Mouse (Mus musculus) olfactory bulb, adult 2 months (tissue): ENCODE results near the gene Morc1. TPM values are rescaled to one million over a fixed set of nuclear protein-coding genes. Genes with fewer than 3 reads are reported as not detected.

Experiments used
- H3K27ac ChIP-seq: fragments of 200-500 bp; 2 replicates; pipeline ENCODE4 v1.5.1; 2012; ENCODE audit warnings: low read depth, low read length; ENCODE audit not compliant: insufficient read depth
- H3K4me1 ChIP-seq: fragments of 200-500 bp; 2 replicates; pipeline ENCODE4 v1.6.1; 2012; ENCODE audit warnings: low read length; ENCODE audit not compliant: control insufficient read depth, insufficient read depth
- H3K4me3 ChIP-seq: fragments of 200-500 bp; 2 replicates; pipeline ENCODE4 v1.5.1; 2012; ENCODE audit warnings: mild to moderate bottlenecking, low read depth, low read length, moderate library complexity; ENCODE audit not compliant: insufficient read depth
- CTCF ChIP-seq: fragments of 200-500 bp; IDR thresholded peaks from 2 replicates; pipeline ENCODE4 v1.5.1; 2012; ENCODE audit warnings: low read depth, mild to moderate bottlenecking, low read length, moderate library complexity; ENCODE audit not compliant: insufficient read depth
- POLR2A ChIP-seq: fragments of 200-500 bp; IDR thresholded peaks from 2 replicates; pipeline ENCODE4 v1.6.1; 2012; ENCODE audit warnings: mild to moderate bottlenecking, low read depth, low read length, moderate library complexity; ENCODE audit not compliant: insufficient read depth
- WGBS: fragments of 180-500 bp; shearing (Covaris S2); methylation state at CpG from one replicate; pipeline ENCODE4 v1.1.7; 2018; 5-methylcytosine and 5-hydroxymethylcytosine counted together
- polyA plus RNA-seq: library from polyadenylated mRNA; stranded (reverse); fragments of >200 nt; gene quantifications from 2 replicates; pipeline ENCODE4 v1.2.4, GENCODE M21; 2012; ENCODE audit warnings: low replicate concordance; ENCODE audit not compliant: missing spikeins, insufficient read depth, insufficient read length

Morc1 gene
- polyA plus RNA-seq, 1 experiment, result not detected

- 64% methylated on average over 11 of the region's 11 CpGs for WGBS
- TF ChIP-seq POLR2A (no peak), CTCF (no peak)
- H3K4me3 ChIP-seq, result no peak overlapping the region
- no peaks in the 10 kb centered on the region for H3K4me1 ChIP-seq
- H3K27ac ChIP-seq, result no peak overlapping the region
These were observed 131.4 kb downstream of the Morc1 start for GRCm38 (mm10) chr16:48562290-48563080.

GRCm38 (mm10) chr16:48570354-48570753 lies 139.3 kb downstream of the Morc1 start:
- Histone ChIP-seq H3K27ac (no peak overlapping the region), H3K4me3 (no peak overlapping the region), H3K4me1 (no peaks in the 10 kb centered on the region)
- TF ChIP-seq POLR2A, result no peak
- peak; percentile 77 for TF ChIP-seq CTCF
- WGBS, result 17% methylated on average over 9 of the region's 9 CpGs

- Histone ChIP-seq H3K4me1 (no peaks in the 10 kb centered on the region), H3K27ac (no peak overlapping the region), H3K4me3 (no peak overlapping the region)
- TF ChIP-seq POLR2A, result no peak
- TF ChIP-seq CTCF, result no peak
- 83% methylated on average over 5 of the region's 5 CpGs for WGBS
These were observed 143.0 kb downstream of the Morc1 start for GRCm38 (mm10) chr16:48574072-48574471.

- H3K27ac ChIP-seq, result no peak overlapping the region
- H3K4me3 ChIP-seq, result no peak overlapping the region
- TF ChIP-seq CTCF (no peak), POLR2A (no peak)
- no peaks in the 10 kb centered on the region for H3K4me1 ChIP-seq
- WGBS, result 88% methylated on average over 3 of the region's 3 CpGs
These were observed 143.5 kb downstream of the Morc1 start for GRCm38 (mm10) chr16:48574499-48574898.

- no peak overlapping the region for H3K4me3 ChIP-seq
- H3K27ac ChIP-seq, result no peak overlapping the region
- no peak for TF ChIP-seq POLR2A
- TF ChIP-seq CTCF, result no peak
- 71% methylated on average over 6 of the region's 6 CpGs for WGBS
- H3K4me1 ChIP-seq, result no peaks in the 10 kb centered on the region
These were observed 154.3 kb downstream of the Morc1 start for GRCm38 (mm10) chr16:48585369-48585768.

GRCm38 (mm10) chr16:48594457-48594856 lies 163.4 kb downstream of the Morc1 start:
- WGBS, result 93% methylated on average over 5 of the region's 5 CpGs
- TF ChIP-seq POLR2A, result no peak
- no peak for TF ChIP-seq CTCF
- no peak overlapping the region for H3K4me3 ChIP-seq
- no peaks in the 10 kb centered on the region for H3K4me1 ChIP-seq
- H3K27ac ChIP-seq, result no peak overlapping the region

- WGBS, result 28% methylated on average over 1 of the region's 1 CpGs
- TF ChIP-seq POLR2A, result no peak
- no peak for TF ChIP-seq CTCF
- H3K27ac ChIP-seq, result no peak overlapping the region
- H3K4me3 ChIP-seq, result no peak overlapping the region
- H3K4me1 ChIP-seq, result no peaks in the 10 kb centered on the region
These were observed 164.2 kb downstream of the Morc1 start for GRCm38 (mm10) chr16:48595216-48595615.

- WGBS, result 86% methylated on average over 2 of the region's 2 CpGs
- no peak for TF ChIP-seq CTCF
- TF ChIP-seq POLR2A, result no peak
- Histone ChIP-seq H3K27ac (no peak overlapping the region), H3K4me1 (no peaks in the 10 kb centered on the region), H3K4me3 (no peak overlapping the region)
These were observed 172.7 kb downstream of the Morc1 start for GRCm38 (mm10) chr16:48603735-48604211.

- Histone ChIP-seq H3K4me3 (no peak overlapping the region), H3K4me1 (no peaks in the 10 kb centered on the region), H3K27ac (no peak overlapping the region)
- no peak for TF ChIP-seq POLR2A
- no peak for TF ChIP-seq CTCF
- 74% methylated on average over 4 of the region's 4 CpGs for WGBS
These were observed 175.5 kb downstream of the Morc1 start for GRCm38 (mm10) chr16:48606476-48607038.
